Mouse (Mus musculus) liver, adult (tissue): ENCODE data around the gene Cfap99.

Source experiments
- GATA4 ChIP-seq: IDR thresholded peaks from 2 replicates; pipeline ENCODE4 v1.6.1; 2014; ENCODE audit warnings: mild to moderate bottlenecking, low read length; ENCODE audit not compliant: insufficient replicate concordance

The Cfap99 gene

GRCm38 (mm10) chr5:34288154-34288716 is at the start of gene Cfap99, which contains the start of gene Zfyve28:
Cfap99 (plus strand) TSS chr5:34288600.
Zfyve28 (minus strand) TSS chr5:34288449.
- TF ChIP-seq GATA4: no peak

GRCm38 (mm10) chr5:34242224-34242963 is 46.0 kb upstream of the Cfap99 start:
- TF ChIP-seq GATA4: no peak

- no peak for TF ChIP-seq GATA4
These were observed 45.3 kb upstream of the Cfap99 start for GRCm38 (mm10) chr5:34243062-34243461.

GRCm38 (mm10) chr5:34246443-34246842 is 42.0 kb upstream of the Cfap99 start:
- TF ChIP-seq GATA4: no peak

- no peak for TF ChIP-seq GATA4
These were observed 39.3 kb upstream of the Cfap99 start for GRCm38 (mm10) chr5:34249132-34249531.

- no peak for TF ChIP-seq GATA4
These were observed 38.3 kb upstream of the Cfap99 start for GRCm38 (mm10) chr5:34250090-34250489.

GRCm38 (mm10) chr5:34251794-34252193 is 36.6 kb upstream of the Cfap99 start:
- TF ChIP-seq GATA4: no peak

GRCm38 (mm10) chr5:34252307-34252966 is 36.0 kb upstream of the Cfap99 start:
- TF ChIP-seq GATA4: no peak

GRCm38 (mm10) chr5:34252967-34253519 is 35.4 kb upstream of the Cfap99 start:
- TF ChIP-seq GATA4: no peak

GRCm38 (mm10) chr5:34254309-34254708 is 34.1 kb upstream of the Cfap99 start:
- no peak for TF ChIP-seq GATA4

GRCm38 (mm10) chr5:34255189-34255588 is 33.2 kb upstream of the Cfap99 start:
- no peak for TF ChIP-seq GATA4

GRCm38 (mm10) chr5:34259172-34259816 is 29.1 kb upstream of the Cfap99 start:
- no peak for TF ChIP-seq GATA4

GRCm38 (mm10) chr5:34266065-34266464 is 22.3 kb upstream of the Cfap99 start:
- TF ChIP-seq GATA4: no peak

- TF ChIP-seq GATA4: no peak
These were observed 19.0 kb upstream of the Cfap99 start for GRCm38 (mm10) chr5:34269197-34269920.
